Mouse (Mus musculus): ENCODE results near the gene Nek8.
"Not testable (repeated sequence)": the region's sequence is repeated elsewhere in the genome, so short reads cannot be mapped to it uniquely, and the experiment has no call there.

The Nek8 gene

DNA sequence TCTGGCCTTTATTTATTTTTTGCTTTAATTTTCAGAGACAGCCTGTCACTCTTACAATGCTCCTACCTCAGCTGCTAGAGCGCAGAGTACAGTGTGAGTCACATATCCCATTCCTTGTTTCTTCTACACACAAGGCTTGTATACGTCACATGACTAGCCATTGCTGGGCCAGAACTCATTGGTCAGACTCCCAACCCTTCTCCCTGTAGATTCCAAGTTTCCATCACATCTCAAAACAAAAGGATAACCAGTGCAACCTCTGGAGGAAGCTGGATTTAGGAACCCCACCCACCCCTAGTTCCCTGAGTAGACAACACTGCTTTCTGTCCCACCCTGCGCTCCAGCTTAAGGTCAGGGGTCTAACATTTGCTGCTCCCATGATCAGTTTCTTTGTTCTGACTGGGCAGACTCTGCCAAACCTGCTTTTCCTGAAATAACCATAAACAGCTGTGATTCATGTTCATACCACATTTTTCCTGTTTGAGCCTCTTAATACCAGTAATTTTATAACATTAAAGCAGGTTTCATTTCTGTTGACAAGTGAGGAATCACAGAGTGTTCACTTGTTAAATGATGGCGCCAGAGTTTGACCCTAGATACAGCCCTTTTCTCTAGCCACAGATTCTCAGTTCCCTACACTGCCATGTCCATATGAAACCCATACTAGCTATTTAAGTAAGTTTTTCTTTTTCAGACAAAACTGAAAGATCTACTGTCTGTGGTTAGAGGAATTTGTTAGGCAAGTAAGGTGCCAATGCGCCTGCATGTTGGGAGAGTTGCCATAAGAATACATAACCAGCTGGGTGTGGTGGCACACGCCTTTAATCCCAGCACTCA is 29.6 kb downstream of the Nek8 start:
- DNase-seq (ENCODE audit: low read depth in 1 of 2, low spot score in 2 of 2) = no peak

DNA sequence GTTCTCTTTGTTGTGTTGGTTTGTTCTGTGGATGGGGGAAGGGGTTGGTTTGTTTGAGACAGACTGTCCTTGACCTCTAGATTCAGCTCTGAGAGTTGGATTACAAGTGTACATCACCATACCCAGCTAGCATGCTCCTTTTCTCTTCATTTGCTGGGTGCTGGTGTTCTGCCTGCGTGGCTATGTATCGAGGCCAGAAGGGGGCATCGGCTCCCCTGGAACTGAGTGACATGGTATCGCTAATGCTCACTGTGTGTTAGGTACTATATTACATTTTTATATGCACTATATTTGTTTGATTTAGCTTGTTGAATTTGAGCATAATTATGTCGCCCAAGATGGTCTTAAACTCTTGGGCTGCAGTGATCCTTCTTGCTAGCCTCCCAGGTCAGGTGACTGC is 30.3 kb downstream of the Nek8 start:
- DNase-seq (ENCODE audit: low read depth in 1 of 2, low spot score in 2 of 2) = no peak

DNA sequence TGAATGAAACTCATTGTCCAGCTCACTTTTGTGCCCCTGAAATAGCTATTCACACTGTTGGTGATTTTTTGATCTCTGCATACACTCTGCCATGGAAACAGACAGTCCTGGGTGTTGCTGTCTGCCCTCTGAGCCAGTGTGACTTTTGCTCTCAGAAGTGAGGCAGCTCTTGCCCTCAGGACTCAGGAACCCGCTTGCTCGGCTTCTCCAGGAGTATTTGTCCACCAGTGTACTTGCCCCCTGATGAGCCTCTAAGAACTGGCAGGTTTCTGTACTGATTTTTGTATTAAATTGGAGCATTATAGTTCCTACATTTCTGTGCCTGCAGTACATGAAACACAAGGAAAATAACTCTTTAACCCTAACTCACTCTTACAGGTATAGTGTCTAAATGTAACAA is 33.0 kb downstream of the Nek8 start:
- no peak for DNase-seq (ENCODE audit: low read depth in 1 of 2, low spot score in 2 of 2)

DNA sequence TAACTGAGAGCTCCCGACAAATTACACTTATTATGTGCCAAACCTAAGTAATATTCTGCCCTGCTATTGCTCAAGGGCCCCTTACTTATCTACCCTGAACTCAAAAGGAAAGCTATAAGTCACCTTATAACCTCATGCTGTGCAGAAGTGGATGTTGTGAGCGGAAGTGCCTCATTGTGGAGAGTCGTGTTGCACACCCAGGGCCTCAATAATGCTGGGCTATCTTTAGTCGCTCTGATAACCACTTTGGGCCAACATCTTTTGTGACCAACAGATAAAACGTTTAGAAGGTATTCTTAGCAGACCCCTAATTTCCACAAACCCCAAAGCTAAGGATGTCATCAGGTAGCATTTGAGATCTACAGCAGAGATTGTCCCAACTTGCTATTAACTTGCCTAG is 35.8 kb downstream of the Nek8 start:
- DNase-seq (ENCODE audit: low read depth in 1 of 2, low spot score in 2 of 2) = no peak

- no peak for DNase-seq (ENCODE audit: low read depth in 1 of 2, low spot score in 2 of 2)
Observed at GRCm38 (mm10) chr11:78138023-78138422, 38.5 kb downstream of the Nek8 start.

DNA sequence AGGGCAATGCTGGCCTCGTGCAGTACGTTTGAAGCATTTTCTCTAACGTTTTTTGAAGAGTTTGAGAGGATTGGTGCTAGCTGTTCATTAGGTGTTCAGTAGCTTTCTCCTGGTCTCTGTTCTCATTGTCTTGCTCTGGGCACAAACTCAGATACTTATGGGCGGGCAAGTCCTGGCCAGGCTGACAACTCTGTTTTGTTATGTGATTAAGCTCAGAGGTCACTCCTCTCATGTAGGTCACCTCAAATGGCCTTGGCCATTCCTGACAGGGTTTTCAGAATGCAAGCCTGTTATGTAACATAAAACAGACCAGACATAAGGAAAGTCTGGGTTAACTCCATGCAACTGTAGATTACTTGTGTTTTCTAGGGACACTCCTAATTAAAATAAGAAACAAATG is 38.9 kb downstream of the Nek8 start:
- no peak for DNase-seq (ENCODE audit: low read depth in 1 of 2, low spot score in 2 of 2)

- no peak for DNase-seq (ENCODE audit: low read depth in 1 of 2, low spot score in 2 of 2)
Observed at GRCm38 (mm10) chr11:78136132-78136531, 40.3 kb downstream of the Nek8 start.

GRCm38 (mm10) chr11:78135314-78135713 is 41.2 kb downstream of the Nek8 start:
- DNase-seq (ENCODE audit: low read depth in 1 of 2, low spot score in 2 of 2) = not testable (repeated sequence)

- no peak for DNase-seq (ENCODE audit: low read depth in 1 of 2, low spot score in 2 of 2)
Observed at GRCm38 (mm10) chr11:78134344-78134743, 42.1 kb downstream of the Nek8 start.

DNA sequence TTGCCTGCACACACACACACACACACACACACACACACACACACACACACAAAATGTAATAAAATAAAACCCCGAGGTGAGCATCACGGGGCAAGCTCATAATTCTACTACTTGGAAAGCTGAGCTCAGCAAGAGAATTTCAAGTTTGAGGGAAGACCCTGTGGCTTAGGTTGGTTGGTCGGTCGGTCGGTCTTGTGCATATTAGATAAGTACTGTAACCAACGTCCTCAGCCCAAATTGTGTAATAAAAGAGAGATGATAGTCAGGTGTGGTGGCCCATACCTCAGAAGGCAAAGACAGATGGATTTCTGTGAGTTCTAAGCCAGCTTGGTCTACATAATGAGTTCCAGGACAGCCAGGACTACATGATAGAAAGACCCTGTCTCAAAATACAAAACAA is 42.6 kb downstream of the Nek8 start:
- DNase-seq (ENCODE audit: low read depth in 1 of 2, low spot score in 2 of 2) = no peak

GRCm38 (mm10) chr11:78129458-78129857 is 47.0 kb downstream of the Nek8 start:
- DNase-seq (ENCODE audit: low read depth in 1 of 2, low spot score in 2 of 2) = no peak

DNA sequence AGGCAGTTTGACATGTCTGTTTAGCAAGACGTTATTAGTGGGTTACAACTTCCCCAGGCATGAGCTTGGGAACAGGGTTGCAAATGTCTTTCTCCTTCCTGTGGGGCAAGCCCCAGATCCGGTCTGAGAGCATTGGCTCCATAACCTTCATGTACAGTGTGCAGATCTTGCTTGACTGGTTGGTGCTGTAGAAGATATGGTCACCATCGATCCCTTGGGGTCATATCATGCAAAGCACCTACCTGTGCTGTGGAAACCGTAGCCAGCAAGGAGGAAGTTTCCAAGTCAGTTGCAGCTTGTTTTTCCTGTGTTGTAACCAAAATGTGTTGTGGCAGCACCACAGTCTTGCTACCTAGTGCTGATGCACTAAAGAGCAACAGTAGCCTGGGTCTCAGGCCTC is 49.7 kb downstream of the Nek8 start:
- no peak for DNase-seq (ENCODE audit: low read depth in 1 of 2, low spot score in 2 of 2)

GRCm38 (mm10) chr11:78125691-78126090 is 50.8 kb downstream of the Nek8 start:
- no peak for DNase-seq (ENCODE audit: low read depth in 1 of 2, low spot score in 2 of 2)

DNA sequence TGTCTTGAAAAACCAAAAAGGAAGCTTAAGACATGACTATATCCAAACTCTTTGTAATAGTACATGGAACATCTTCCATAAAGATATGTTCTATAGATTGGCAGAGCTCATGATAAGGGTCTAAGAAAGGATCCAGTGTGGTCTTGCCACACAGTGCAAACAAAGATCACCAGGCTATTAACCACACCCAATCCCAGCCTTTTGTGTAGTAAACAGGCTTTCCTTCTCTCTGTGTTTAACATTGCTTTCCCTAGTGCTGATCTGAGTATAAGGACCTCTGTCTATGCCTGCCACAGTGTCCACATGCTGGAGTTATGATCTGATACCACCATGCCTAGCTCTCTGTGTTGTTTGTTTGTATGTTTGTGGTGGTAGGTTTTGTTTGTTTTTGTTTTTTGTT is 52.7 kb downstream of the Nek8 start:
- no peak for DNase-seq (ENCODE audit: low read depth in 1 of 2, low spot score in 2 of 2)

DNA sequence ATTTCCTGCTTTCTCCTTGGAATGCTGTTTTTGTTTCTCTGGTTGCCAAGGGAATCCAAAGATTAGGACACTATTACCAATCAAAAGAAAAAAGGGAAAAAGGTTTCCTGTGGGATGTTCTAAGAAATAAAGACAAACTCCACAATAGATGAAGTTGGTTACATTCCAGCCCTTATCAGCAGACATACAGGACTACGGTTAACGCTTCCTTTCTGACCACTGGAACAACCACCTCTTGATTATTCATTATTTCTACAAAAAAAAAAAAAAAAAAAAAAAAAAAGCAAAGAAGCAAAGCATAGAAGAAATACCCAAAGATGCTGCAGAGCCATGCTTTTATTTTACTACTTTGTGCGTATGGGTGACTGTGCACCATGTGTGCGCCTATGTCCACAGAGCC is 53.7 kb downstream of the Nek8 start:
- no peak for DNase-seq (ENCODE audit: low read depth in 1 of 2, low spot score in 2 of 2)

GRCm38 (mm10) chr11:78121176-78121575 is 55.3 kb downstream of the Nek8 start:
- no peak for DNase-seq (ENCODE audit: low read depth in 1 of 2, low spot score in 2 of 2)

GRCm38 (mm10) chr11:78119898-78120297 is 56.6 kb downstream of the Nek8 start:
- DNase-seq (ENCODE audit: low read depth in 1 of 2, low spot score in 2 of 2) = no peak

- DNase-seq (ENCODE audit: low read depth in 1 of 2, low spot score in 2 of 2) = no peak
Observed at GRCm38 (mm10) chr11:78118467-78118866, 58.0 kb downstream of the Nek8 start.

DNA sequence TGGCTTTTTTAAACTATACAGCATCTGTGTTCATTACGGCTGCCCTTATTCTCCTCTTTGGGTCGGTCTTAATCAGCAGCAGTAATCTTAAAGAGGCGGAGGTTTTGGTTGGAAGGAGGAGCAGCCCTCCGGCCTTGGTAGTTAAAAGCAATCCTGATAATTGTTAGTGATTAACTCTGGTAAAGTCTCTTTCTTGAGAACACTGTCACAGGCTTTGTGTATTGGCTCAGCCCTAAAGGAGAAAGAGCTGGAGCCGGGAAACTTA is 60.4 kb downstream of the Nek8 start:
- no peak for DNase-seq (ENCODE audit: low read depth in 1 of 2, low spot score in 2 of 2)
